Mouse (Mus musculus) erythroblast, adult 5-6 weeks (primary cell): ENCODE measurements around the gene Gm45062. TPM values are rescaled to one million over a fixed set of nuclear protein-coding genes. Genes with fewer than 3 reads are reported as not detected.

Experiments
- ATAC-seq: replicated peaks from 2 replicates; pipeline ENCODE4 v1.8.0; 2016; ENCODE audit warnings: moderate number of reproducible peaks, mild to moderate bottlenecking, moderate TSS enrichment, inconsistent platforms; ENCODE audit not compliant: poor library complexity, low FRiP score, severe bottlenecking
- total RNA-seq, 2 experiments: library from RNA; stranded (forward) in 1 of 2; stranded (reverse) in 1 of 2; fragments of 150-400 nt in 1 of 2; fragments of 200-764, 138-1000 nt in 1 of 2; gene quantifications; 2 replicates each; pipeline versions ENCODE4 v1.2.3 to v1.2.4; 2015 to 2017; ENCODE audit warnings: low replicate concordance in 2 of 2

Gene Gm45062
- total RNA-seq, 2 experiments from 2014 or later: 2.7 to 4.1 TPM

- no peak for ATAC-seq
Observed at GRCm38 (mm10) chr6:8360805-8361204, 101.6 kb downstream of the Gm45062 start.

GRCm38 (mm10) chr6:8364033-8364756, 104.9 kb downstream of the Gm45062 start:
- ATAC-seq: no peak

GRCm38 (mm10) chr6:8364757-8365150, 105.5 kb downstream of the Gm45062 start:
- ATAC-seq: no peak

GRCm38 (mm10) chr6:8367675-8368074, 108.4 kb downstream of the Gm45062 start:
- no peak for ATAC-seq

GRCm38 (mm10) chr6:8368198-8368864, 109.1 kb downstream of the Gm45062 start:
- ATAC-seq: no peak

GRCm38 (mm10) chr6:8370624-8371023, 111.4 kb downstream of the Gm45062 start:
- no peak for ATAC-seq

- ATAC-seq: no peak
Observed at GRCm38 (mm10) chr6:8373051-8373450, 113.8 kb downstream of the Gm45062 start.

- ATAC-seq: no peak
Observed at GRCm38 (mm10) chr6:8373851-8374250, 114.6 kb downstream of the Gm45062 start.

GRCm38 (mm10) chr6:8374290-8374689, 115.0 kb downstream of the Gm45062 start:
- ATAC-seq: no peak

- no peak for ATAC-seq
Observed at GRCm38 (mm10) chr6:8374712-8375111, 115.5 kb downstream of the Gm45062 start.

- ATAC-seq: no peak
Observed at GRCm38 (mm10) chr6:8376351-8376750, 117.1 kb downstream of the Gm45062 start.

- no peak for ATAC-seq
Observed at GRCm38 (mm10) chr6:8377667-8378066, 118.4 kb downstream of the Gm45062 start.

- no peak for ATAC-seq
Observed at GRCm38 (mm10) chr6:8389307-8389706, 130.1 kb downstream of the Gm45062 start.

- ATAC-seq: no peak
Observed at GRCm38 (mm10) chr6:8390296-8390695, 131.0 kb downstream of the Gm45062 start.

GRCm38 (mm10) chr6:8390935-8391334, 131.7 kb downstream of the Gm45062 start:
- no peak for ATAC-seq

- ATAC-seq: no peak
Observed at GRCm38 (mm10) chr6:8393029-8393428, 133.8 kb downstream of the Gm45062 start.

GRCm38 (mm10) chr6:8394044-8394443, 134.8 kb downstream of the Gm45062 start:
- no peak for ATAC-seq

- no peak for ATAC-seq
Observed at GRCm38 (mm10) chr6:8395061-8395460, 135.8 kb downstream of the Gm45062 start.

- ATAC-seq: no peak
Observed at GRCm38 (mm10) chr6:8397252-8397651, 138.0 kb downstream of the Gm45062 start.

- no peak for ATAC-seq
Observed at GRCm38 (mm10) chr6:8399710-8400109, 140.5 kb downstream of the Gm45062 start.

- ATAC-seq: no peak
Observed at GRCm38 (mm10) chr6:8403127-8403526, 143.9 kb downstream of the Gm45062 start.
